Mouse (Mus musculus) forebrain, embryonic 13.5 days (tissue): Measurements from ENCODE around the gene Mtmr12. TPM values are rescaled to one million over a fixed set of nuclear protein-coding genes. Genes with fewer than 3 reads are reported as not detected.
"Not testable (repeated sequence)": the region's sequence is repeated elsewhere in the genome, so short reads cannot be mapped to it uniquely, and the experiment has no call there.

Source experiments
- ATAC-seq: fragments of 200-750 bp; cut with Nextera tagmentation; 2 replicates; pipeline ENCODE4 v1.8.0; 2017
- H3K27ac ChIP-seq: fragments of 300-500 bp; sonication (generic); 2 replicates; pipeline ENCODE4 v1.5.1; 2015; ENCODE audit warnings: inconsistent platforms, mild to moderate bottlenecking, moderate library complexity
- H3K27me3 ChIP-seq: fragments of 300-500 bp; sonication (generic); 2 replicates; pipeline ENCODE4 v1.6.1; 2015; ENCODE audit warnings: mild to moderate bottlenecking, inconsistent platforms
- H3K36me3 ChIP-seq: fragments of 300-500 bp; sonication (generic); 2 replicates; pipeline ENCODE4 v1.6.1; 2015; ENCODE audit warnings: mild to moderate bottlenecking, inconsistent platforms; ENCODE audit not compliant: poor library complexity, severe bottlenecking
- H3K4me1 ChIP-seq: fragments of 300-500 bp; sonication (generic); 2 replicates; pipeline ENCODE4 v1.6.1; 2015; ENCODE audit warnings: inconsistent platforms
- H3K4me2 ChIP-seq: fragments of 300-500 bp; sonication (generic); 2 replicates; pipeline ENCODE4 v1.6.1; 2015; ENCODE audit warnings: inconsistent platforms, mild to moderate bottlenecking, moderate library complexity
- H3K4me3 ChIP-seq: fragments of 300-500 bp; sonication (generic); 2 replicates; pipeline ENCODE4 v1.5.1; 2015; ENCODE audit warnings: mild to moderate bottlenecking, inconsistent platforms
- H3K9ac ChIP-seq: fragments of 300-500 bp; sonication (generic); 2 replicates; pipeline ENCODE4 v1.6.1; 2015; ENCODE audit warnings: mild to moderate bottlenecking, inconsistent platforms
- H3K9me3 ChIP-seq: fragments of 300-500 bp; sonication (generic); replicated peaks from 2 replicates; pipeline ENCODE4 v1.6.1; 2016; ENCODE audit warnings: inconsistent platforms
- WGBS: fragments of 180-500 bp; shearing (Covaris S2); methylation state at CpG from one replicate; pipeline ENCODE4 v1.1.7; 2015; 5-methylcytosine and 5-hydroxymethylcytosine counted together
- polyA plus RNA-seq: library from polyadenylated mRNA; unstranded; fragments of >200 nt; fragmentation: Nextera tagmentation; extraction: Ambion mirVana; gene quantifications from 2 replicates; pipeline ENCODE4 v1.2.1, GENCODE M21; 2015

The Mtmr12 gene
- polyA plus RNA-seq = 10.3 and 11.3 TPM in 2 replicates

GRCm38 (mm10) chr15:12204319-12205159 is at the start of gene Mtmr12:
TSS of gene Mtmr12 (plus strand) at chr15:12205028.
- under 1% methylated on average over 35 of the region's 58 CpGs for WGBS

GRCm38 (mm10) chr15:12178126-12178525 is 26.7 kb upstream of the Mtmr12 start:
- H3K36me3 ChIP-seq = peaks cover 75% of the 10 kb centered on the region
- no peaks in the 10 kb centered on the region for H3K9me3 ChIP-seq
- no peak for ATAC-seq
- H3K4me3 ChIP-seq = no peak overlapping the region
- H3K27ac ChIP-seq = no peak overlapping the region
- no peak overlapping the region for H3K9ac ChIP-seq
- no peaks in the 10 kb centered on the region for H3K27me3 ChIP-seq
- no peak overlapping the region for H3K4me2 ChIP-seq
- no peaks in the 10 kb centered on the region for H3K4me1 ChIP-seq
- 50% methylated on average over 5 of the region's 5 CpGs for WGBS

More at GRCm38 (mm10) chr15:12204319-12205159, at the start of gene Mtmr12:
- H3K4me3 ChIP-seq = peak within 1 kb of the TSS; percentile 87
- H3K27ac ChIP-seq = peak within 1 kb of the TSS; percentile 87
- H3K36me3 ChIP-seq = no peaks in the 10 kb centered on the region
- no peaks in the 10 kb centered on the region for H3K27me3 ChIP-seq
- ATAC-seq = peak; percentile 99
- H3K9me3 ChIP-seq = no peaks in the 10 kb centered on the region
- H3K4me1 ChIP-seq = peaks cover 25% of the 10 kb centered on the region
- peak within 1 kb of the TSS; percentile 92 for H3K9ac ChIP-seq
- peak within 1 kb of the TSS; percentile 65 for H3K4me2 ChIP-seq

GRCm38 (mm10) chr15:12181181-12181805 is 23.5 kb upstream of the Mtmr12 start:
- not testable (repeated sequence) for H3K27me3 ChIP-seq, H3K4me3 ChIP-seq, H3K9me3 ChIP-seq, H3K4me2 ChIP-seq, H3K4me1 ChIP-seq, ATAC-seq, H3K9ac ChIP-seq, H3K27ac ChIP-seq
- 95% methylated on average over 13 of the region's 13 CpGs for WGBS
- peaks cover 57% of the 10 kb centered on the region for H3K36me3 ChIP-seq

GRCm38 (mm10) chr15:12193880-12194816 is 10.7 kb upstream of the Mtmr12 start:
- Histone ChIP-seq H3K4me3 (no peak overlapping the region), H3K4me2 (no peak overlapping the region), H3K27me3 (no peaks in the 10 kb centered on the region), H3K9ac (no peak overlapping the region), H3K4me1 (no peaks in the 10 kb centered on the region), H3K36me3 (peaks cover 14% of the 10 kb centered on the region), H3K9me3 (no peaks in the 10 kb centered on the region), H3K27ac (no peak overlapping the region)
- 72% methylated on average over 25 of the region's 25 CpGs for WGBS
- ATAC-seq = no peak

GRCm38 (mm10) chr15:12194817-12195735 is 9.8 kb upstream of the Mtmr12 start:
- no peak overlapping the region for H3K4me2 ChIP-seq
- H3K4me1 ChIP-seq = no peaks in the 10 kb centered on the region
- 81% methylated on average over 20 of the region's 20 CpGs for WGBS
- no peak for ATAC-seq
- H3K9me3 ChIP-seq = no peaks in the 10 kb centered on the region
- no peaks in the 10 kb centered on the region for H3K27me3 ChIP-seq
- no peak overlapping the region for H3K27ac ChIP-seq
- peaks cover 10% of the 10 kb centered on the region for H3K36me3 ChIP-seq
- H3K9ac ChIP-seq = no peak overlapping the region
- H3K4me3 ChIP-seq = no peak overlapping the region

- H3K27ac ChIP-seq = no peak overlapping the region
- WGBS = 76% methylated on average over 6 of the region's 6 CpGs
- no peak for ATAC-seq
Measured at GRCm38 (mm10) chr15:12195966-12196365, 8.9 kb upstream of the Mtmr12 start.

GRCm38 (mm10) chr15:12196410-12197191 is 8.2 kb upstream of the Mtmr12 start:
- H3K9ac ChIP-seq = no peak overlapping the region
- 38% methylated on average over 22 of the region's 22 CpGs for WGBS
- no peaks in the 10 kb centered on the region for H3K36me3 ChIP-seq
- H3K9me3 ChIP-seq = no peaks in the 10 kb centered on the region
- no peak overlapping the region for H3K4me3 ChIP-seq
- H3K27ac ChIP-seq = no peak overlapping the region
- H3K4me2 ChIP-seq = no peak overlapping the region
- H3K27me3 ChIP-seq = no peaks in the 10 kb centered on the region
- no peaks in the 10 kb centered on the region for H3K4me1 ChIP-seq
- peak; percentile 78 for ATAC-seq

More at GRCm38 (mm10) chr15:12195966-12196365, 8.9 kb upstream of the Mtmr12 start:
- Histone ChIP-seq H3K4me3 (no peak overlapping the region), H3K4me1 (no peaks in the 10 kb centered on the region), H3K9ac (no peak overlapping the region), H3K9me3 (no peaks in the 10 kb centered on the region), H3K4me2 (no peak overlapping the region), H3K27me3 (no peaks in the 10 kb centered on the region), H3K36me3 (0 out of 2 replicates have a peak, but pooled peaks cover 1% of the 10 kb centered on the region)

GRCm38 (mm10) chr15:12197361-12197760 is 7.5 kb upstream of the Mtmr12 start:
- Histone ChIP-seq H3K9ac (no peak overlapping the region), H3K27ac (no peak overlapping the region), H3K4me3 (no peak overlapping the region), H3K9me3 (no peaks in the 10 kb centered on the region), H3K27me3 (no peaks in the 10 kb centered on the region), H3K4me1 (no peaks in the 10 kb centered on the region), H3K36me3 (no peaks in the 10 kb centered on the region), H3K4me2 (no peak overlapping the region)
- WGBS = 90% methylated on average over 6 of the region's 6 CpGs
- ATAC-seq = no peak

GRCm38 (mm10) chr15:12200021-12200420 is 4.8 kb upstream of the Mtmr12 start:
- Histone ChIP-seq H3K4me3 (no peak overlapping the region), H3K27me3 (no peaks in the 10 kb centered on the region), H3K9ac (no peak overlapping the region), H3K9me3 (no peaks in the 10 kb centered on the region), H3K4me2 (no peak overlapping the region), H3K4me1 (peaks cover 6% of the 10 kb centered on the region), H3K27ac (no peak overlapping the region), H3K36me3 (no peaks in the 10 kb centered on the region)
- ATAC-seq = no peak
- 92% methylated on average over 7 of the region's 7 CpGs for WGBS

GRCm38 (mm10) chr15:12201856-12202255 is 3.0 kb upstream of the Mtmr12 start:
- H3K27ac ChIP-seq = no peak overlapping the region
- H3K9me3 ChIP-seq = no peaks in the 10 kb centered on the region
- no peak overlapping the region for H3K4me2 ChIP-seq
- no peak for ATAC-seq
- H3K27me3 ChIP-seq = no peaks in the 10 kb centered on the region
- H3K9ac ChIP-seq = no peak overlapping the region
- H3K4me3 ChIP-seq = no peak overlapping the region
- peaks cover 18% of the 10 kb centered on the region for H3K4me1 ChIP-seq
- H3K36me3 ChIP-seq = no peaks in the 10 kb centered on the region
